Mouse (Mus musculus) midbrain, embryonic 16.5 days (tissue): ENCODE results near the gene Fau. TPM values are rescaled to one million over a fixed set of nuclear protein-coding genes. Genes with fewer than 3 reads are reported as not detected.

Experiments used
- ATAC-seq: fragments of 200-750 bp; cut with Nextera tagmentation; 2 replicates; pipeline ENCODE4 v1.8.0; 2017; ENCODE audit warnings: moderate TSS enrichment
- H3K27ac ChIP-seq: fragments of 300-500 bp; sonication (generic); 2 replicates; pipeline ENCODE4 v1.5.1; 2014; ENCODE audit warnings: mild to moderate bottlenecking, low read length, mixed read lengths
- H3K27me3 ChIP-seq: fragments of 300-500 bp; sonication (generic); 2 replicates; pipeline ENCODE4 v1.6.1; 2014; ENCODE audit warnings: low read depth, low read length, mixed read lengths; ENCODE audit not compliant: control insufficient read depth, insufficient read depth
- H3K36me3 ChIP-seq: fragments of 300-500 bp; sonication (generic); 2 replicates; pipeline ENCODE4 v1.6.1; 2014; ENCODE audit warnings: mild to moderate bottlenecking, low read length, moderate library complexity, mixed read lengths; ENCODE audit not compliant: control insufficient read depth, insufficient read depth
- H3K4me1 ChIP-seq: fragments of 300-500 bp; sonication (generic); 2 replicates; pipeline ENCODE4 v1.6.1; 2014; ENCODE audit warnings: mild to moderate bottlenecking, low read length, mixed read lengths; ENCODE audit not compliant: control insufficient read depth, insufficient read depth
- H3K4me2 ChIP-seq: fragments of 300-500 bp; sonication (generic); 2 replicates; pipeline ENCODE4 v1.6.1; 2014; ENCODE audit warnings: mild to moderate bottlenecking, low read length, mixed read lengths
- H3K4me3 ChIP-seq: fragments of 300-500 bp; sonication (generic); 2 replicates; pipeline ENCODE4 v1.5.1; 2014; ENCODE audit warnings: low read depth, mild to moderate bottlenecking, low read length, moderate library complexity, mixed read lengths
- H3K9ac ChIP-seq: fragments of 300-500 bp; sonication (generic); 2 replicates; pipeline ENCODE4 v1.6.1; 2014; ENCODE audit warnings: low read depth, low read length, mixed read lengths
- H3K9me3 ChIP-seq: fragments of 300-500 bp; sonication (generic); replicated peaks from 2 replicates; pipeline ENCODE4 v1.6.1; 2014; ENCODE audit warnings: mild to moderate bottlenecking, low read length, mixed read lengths; ENCODE audit not compliant: control insufficient read depth, poor library complexity, severe bottlenecking
- WGBS: fragments of 180-500 bp; shearing (Covaris S2); extraction: QIAGEN DNeasy Blood & Tissue Kit; methylation state at CpG from one replicate; pipeline ENCODE4 v1.1.7; 2014; 5-methylcytosine and 5-hydroxymethylcytosine counted together
- polyA plus RNA-seq: library from polyadenylated mRNA; unstranded; fragments of >200 nt; fragmentation: Nextera tagmentation; extraction: Ambion mirVana; gene quantifications from 2 replicates; pipeline ENCODE4 v1.2.1, GENCODE M21; 2015

Gene Fau
- polyA plus RNA-seq, 1 experiment from 2014 or later = 459 TPM

GRCm38 (mm10) chr19:6079983-6080480 lies 22.4 kb downstream of the Fau start, which contains the start of gene Tmem262:
Gene Tmem262 (plus strand): TSS chr19:6080033.
- WGBS = 94% methylated on average over 12 of the region's 12 CpGs
- H3K27me3 ChIP-seq = no peaks in the 10 kb centered on the region
- H3K36me3 ChIP-seq = peaks cover 16% of the 10 kb centered on the region
- no peak within 1 kb of the TSS for H3K27ac ChIP-seq
- no peak for ATAC-seq
- no peaks in the 10 kb centered on the region for H3K9me3 ChIP-seq
- H3K9ac ChIP-seq = no peak within 1 kb of the TSS
- H3K4me1 ChIP-seq = peaks cover 29% of the 10 kb centered on the region
- no peak within 1 kb of the TSS for H3K4me3 ChIP-seq
- H3K4me2 ChIP-seq = no peak within 1 kb of the TSS

GRCm38 (mm10) chr19:6082156-6082555 lies 24.5 kb downstream of the Fau start, which contains the start of gene Gm28374:
Gene Gm28374 (minus strand): TSS chr19:6082256.
- 89% methylated on average over 9 of the region's 9 CpGs for WGBS
- no peak within 1 kb of the TSS for H3K9ac ChIP-seq
- peaks cover 24% of the 10 kb centered on the region for H3K4me1 ChIP-seq
- H3K36me3 ChIP-seq = peaks cover 16% of the 10 kb centered on the region
- H3K9me3 ChIP-seq = no peaks in the 10 kb centered on the region
- no peak within 1 kb of the TSS for H3K4me3 ChIP-seq
- H3K27me3 ChIP-seq = no peaks in the 10 kb centered on the region
- no peak within 1 kb of the TSS for H3K27ac ChIP-seq
- no peak for ATAC-seq
- no peak within 1 kb of the TSS for H3K4me2 ChIP-seq

- Histone ChIP-seq H3K9me3 (no peaks in the 10 kb centered on the region), H3K4me2 (peak within 1 kb of the TSS; percentile 94), H3K27ac (peak within 1 kb of the TSS; percentile 63; the same call in 1 of the 2 replicates), H3K4me3 (peak within 1 kb of the TSS; percentile 76), H3K4me1 (peaks cover 18% of the 10 kb centered on the region), H3K9ac (peak within 1 kb of the TSS; percentile 78), H3K27me3 (no peaks in the 10 kb centered on the region), H3K36me3 (peaks cover 16% of the 10 kb centered on the region)
- WGBS = 0% methylated on average over 58 of the region's 58 CpGs
- ATAC-seq = peak; percentile 91
Observed at GRCm38 (mm10) chr19:6084478-6085248, 27.0 kb downstream of the Fau start, which contains the start of the genes Zfpl1 and Cdca5. Gene Zfpl1 (minus strand): TSS chr19:6084956. Gene Cdca5 (plus strand): TSS chr19:6084983.

- Histone ChIP-seq H3K27me3 (no peaks in the 10 kb centered on the region), H3K4me3 (peak overlapping the region; percentile 76), H3K9ac (no peak overlapping the region), H3K4me1 (peaks cover 18% of the 10 kb centered on the region), H3K9me3 (no peaks in the 10 kb centered on the region), H3K36me3 (peaks cover 9% of the 10 kb centered on the region), H3K4me2 (peak overlapping the region; percentile 94), H3K27ac (no peak overlapping the region)
- WGBS = under 1% methylated on average over 17 of the region's 17 CpGs
- ATAC-seq = peak; percentile 58
Observed at GRCm38 (mm10) chr19:6085417-6085879, 27.8 kb downstream of the Fau start.

GRCm38 (mm10) chr19:6088841-6089240 lies 31.2 kb downstream of the Fau start:
- Histone ChIP-seq H3K4me1 (peaks cover 12% of the 10 kb centered on the region), H3K9ac (no peak overlapping the region), H3K36me3 (no peaks in the 10 kb centered on the region), H3K27me3 (no peaks in the 10 kb centered on the region), H3K4me2 (no peak overlapping the region), H3K9me3 (no peaks in the 10 kb centered on the region), H3K27ac (no peak overlapping the region), H3K4me3 (no peak overlapping the region)
- WGBS = 94% methylated on average over 13 of the region's 13 CpGs
- no peak for ATAC-seq

- H3K27ac ChIP-seq = no peak within 1 kb of the TSS
- no peak for ATAC-seq
- H3K9me3 ChIP-seq = no peaks in the 10 kb centered on the region
- H3K4me3 ChIP-seq = no peak within 1 kb of the TSS
- no peaks in the 10 kb centered on the region for H3K36me3 ChIP-seq
- H3K4me1 ChIP-seq = no peaks in the 10 kb centered on the region
- no peak within 1 kb of the TSS for H3K4me2 ChIP-seq
- no peaks in the 10 kb centered on the region for H3K27me3 ChIP-seq
- WGBS = 91% methylated on average over 7 of the region's 7 CpGs
- H3K9ac ChIP-seq = no peak within 1 kb of the TSS
Observed at GRCm38 (mm10) chr19:6094119-6094518, 36.5 kb downstream of the Fau start, which contains the start of gene AC131692.1. Gene AC131692.1 (plus strand): TSS chr19:6094419.

GRCm38 (mm10) chr19:6097847-6098246 lies 40.2 kb downstream of the Fau start:
- Histone ChIP-seq H3K36me3 (no peaks in the 10 kb centered on the region), H3K27me3 (no peaks in the 10 kb centered on the region), H3K4me3 (no peak overlapping the region), H3K9me3 (no peaks in the 10 kb centered on the region), H3K4me1 (no peaks in the 10 kb centered on the region), H3K27ac (no peak overlapping the region), H3K4me2 (no peak overlapping the region), H3K9ac (no peak overlapping the region)
- 91% methylated on average over 3 of the region's 3 CpGs for WGBS
- ATAC-seq = no peak

- H3K4me3 ChIP-seq = no peak overlapping the region
- no peak overlapping the region for H3K4me2 ChIP-seq
- H3K36me3 ChIP-seq = no peaks in the 10 kb centered on the region
- no peaks in the 10 kb centered on the region for H3K27me3 ChIP-seq
- H3K9me3 ChIP-seq = no peaks in the 10 kb centered on the region
- no peak overlapping the region for H3K27ac ChIP-seq
- H3K9ac ChIP-seq = no peak overlapping the region
- no peaks in the 10 kb centered on the region for H3K4me1 ChIP-seq
- no peak for ATAC-seq
- WGBS = 78% methylated on average over 6 of the region's 6 CpGs
Observed at GRCm38 (mm10) chr19:6101186-6101585, 43.5 kb downstream of the Fau start.
